Mouse (Mus musculus) splenic B cell, adult 2 months (primary cell): ENCODE results near the gene AI467606.

Experiments used
- DNase-seq: peaks from one replicate; pipeline ENCODE4 v3.0.0-alpha.2; 2011; ENCODE audit warnings: low read depth, low spot score
- H3K27me3 ChIP-seq: 2 replicates; pipeline ENCODE4 v1.6.1; 2012; ENCODE audit warnings: mild to moderate bottlenecking, low read length, moderate library complexity, mixed read lengths; ENCODE audit not compliant: control insufficient read depth, poor library complexity, insufficient read depth, severe bottlenecking
- H3K36me3 ChIP-seq: 2 replicates; pipeline ENCODE4 v1.6.1; 2012; ENCODE audit warnings: mild to moderate bottlenecking, low read length, moderate library complexity, mixed read lengths; ENCODE audit not compliant: control insufficient read depth, poor library complexity, insufficient read depth, severe bottlenecking

The AI467606 gene

GRCm38 (mm10) chr7:127105551-127105950 is 14.4 kb downstream of the AI467606 start:
- Histone ChIP-seq H3K36me3 (no peaks in the 10 kb centered on the region), H3K27me3 (no peaks in the 10 kb centered on the region)
- no peak for DNase-seq

- H3K36me3 ChIP-seq = no peaks in the 10 kb centered on the region
- H3K27me3 ChIP-seq = no peaks in the 10 kb centered on the region
- peak; percentile 89 for DNase-seq
Measured at GRCm38 (mm10) chr7:127110239-127111007, 19.3 kb downstream of the AI467606 start.

GRCm38 (mm10) chr7:127111461-127111860 is 20.3 kb downstream of the AI467606 start:
- DNase-seq = peak; percentile 87
- Histone ChIP-seq H3K27me3 (no peaks in the 10 kb centered on the region), H3K36me3 (no peaks in the 10 kb centered on the region)

- H3K27me3 ChIP-seq = no peaks in the 10 kb centered on the region
- no peak for DNase-seq
- H3K36me3 ChIP-seq = no peaks in the 10 kb centered on the region
Measured at GRCm38 (mm10) chr7:127112251-127112841, 21.2 kb downstream of the AI467606 start.

GRCm38 (mm10) chr7:127112921-127113597 is 21.9 kb downstream of the AI467606 start:
- Histone ChIP-seq H3K36me3 (no peaks in the 10 kb centered on the region), H3K27me3 (no peaks in the 10 kb centered on the region)
- peak; percentile 50 for DNase-seq

GRCm38 (mm10) chr7:127113614-127114259 is 22.6 kb downstream of the AI467606 start:
- Histone ChIP-seq H3K36me3 (no peaks in the 10 kb centered on the region), H3K27me3 (no peaks in the 10 kb centered on the region)
- DNase-seq = peak; percentile 38

GRCm38 (mm10) chr7:127114920-127115319 is 23.8 kb downstream of the AI467606 start:
- H3K27me3 ChIP-seq = no peaks in the 10 kb centered on the region
- DNase-seq = no peak

GRCm38 (mm10) chr7:127116331-127116935 is 25.3 kb downstream of the AI467606 start:
- no peak for DNase-seq
- Histone ChIP-seq H3K36me3 (no peaks in the 10 kb centered on the region), H3K27me3 (no peaks in the 10 kb centered on the region)

More at GRCm38 (mm10) chr7:127114920-127115319, 23.8 kb downstream of the AI467606 start:
- no peaks in the 10 kb centered on the region for H3K36me3 ChIP-seq

GRCm38 (mm10) chr7:127117948-127118347 is 26.8 kb downstream of the AI467606 start:
- DNase-seq = no peak
- Histone ChIP-seq H3K27me3 (no peaks in the 10 kb centered on the region), H3K36me3 (no peaks in the 10 kb centered on the region)

GRCm38 (mm10) chr7:127118671-127119445 is 27.7 kb downstream of the AI467606 start:
- no peak for DNase-seq
- no peaks in the 10 kb centered on the region for H3K27me3 ChIP-seq
- H3K36me3 ChIP-seq = no peaks in the 10 kb centered on the region

GRCm38 (mm10) chr7:127121061-127121910 is 30.1 kb downstream of the AI467606 start:
- Histone ChIP-seq H3K27me3 (no peaks in the 10 kb centered on the region), H3K36me3 (no peaks in the 10 kb centered on the region)
- no peak for DNase-seq

GRCm38 (mm10) chr7:127121911-127122270 is 30.7 kb downstream of the AI467606 start, which contains the start of gene Qprt:
TSS of gene Qprt (minus strand) at chr7:127122226.
- H3K36me3 ChIP-seq = no peaks in the 10 kb centered on the region
- H3K27me3 ChIP-seq = no peaks in the 10 kb centered on the region
- DNase-seq = no peak

GRCm38 (mm10) chr7:127129638-127130037 is 38.5 kb downstream of the AI467606 start:
- H3K36me3 ChIP-seq = no peaks in the 10 kb centered on the region
- peak; percentile 65 for DNase-seq
- no peaks in the 10 kb centered on the region for H3K27me3 ChIP-seq
